Mouse (Mus musculus) megakaryocyte, adult 5-6 weeks (primary cell): Measurements from ENCODE around the gene Epas1. TPM values are rescaled to one million over a fixed set of nuclear protein-coding genes. Genes with fewer than 3 reads are reported as not detected.

Experiments used
- total RNA-seq, 2 experiments: library from RNA; stranded (forward) in 1 of 2; stranded (reverse) in 1 of 2; fragments of 153-499, 151-499 nt in 1 of 2; fragments of 221-1000, 200-1000 nt in 1 of 2; gene quantifications; 2 replicates each; pipeline versions ENCODE4 v1.2.3 to v1.2.4; 2015 to 2017

Gene Epas1
- total RNA-seq, 2 experiments from 2014 or later, result 0.07 to 1.3 TPM

Other genes starting within 250 kb of the Epas1 start
- gene Gm10309, start 248.5 kb upstream of the Epas1 start, total RNA-seq (2015), result not detected in 2 replicates
- gene Gm10309, start 248.5 kb upstream of the Epas1 start, total RNA-seq (2017), result not detected in 2 replicates
- gene Tmem247, start 163.6 kb downstream of the Epas1 start, total RNA-seq (2015), result not detected in 2 replicates
- not detected in 2 replicates for gene Tmem247, start 163.6 kb downstream of the Epas1 start, total RNA-seq (2017)
- gene Atp6v1e2, start 194.2 kb downstream of the Epas1 start, total RNA-seq (2015), result not detected in 2 replicates
- gene Atp6v1e2, start 194.2 kb downstream of the Epas1 start, total RNA-seq (2017), result not detected in 2 replicates
- gene Rhoq, start 209.4 kb downstream of the Epas1 start, total RNA-seq (2015), result 16.5 and 25.2 TPM in 2 replicates
- gene Rhoq, start 209.4 kb downstream of the Epas1 start, total RNA-seq (2017), result 16.5 and 17.8 TPM in 2 replicates